Mouse (Mus musculus) forebrain, embryonic 16.5 days (tissue): ENCODE results near the gene Tmem150a. TPM values are rescaled to one million over a fixed set of nuclear protein-coding genes. Genes with fewer than 3 reads are reported as not detected.

ENCODE experiments used
- ATAC-seq: fragments of 200-750 bp; cut with Nextera tagmentation; 2 replicates; pipeline ENCODE4 v1.8.0; 2017; ENCODE audit warnings: mild to moderate bottlenecking, moderate library complexity
- H3K27ac ChIP-seq: fragments of 300-500 bp; sonication (generic); 2 replicates; pipeline ENCODE4 v1.5.1; 2014; ENCODE audit warnings: low read length, control low read depth
- H3K27me3 ChIP-seq: fragments of 300-500 bp; sonication (generic); replicated peaks from 2 replicates; pipeline ENCODE4 v1.6.1; 2014; ENCODE audit warnings: low read length; ENCODE audit not compliant: control insufficient read depth, insufficient read depth
- H3K36me3 ChIP-seq: fragments of 300-500 bp; sonication (generic); 2 replicates; pipeline ENCODE4 v1.6.1; 2014; ENCODE audit not compliant: control insufficient read depth, insufficient read depth
- H3K4me1 ChIP-seq: fragments of 300-500 bp; sonication (generic); replicated peaks from 2 replicates; pipeline ENCODE4 v1.6.1; 2014; ENCODE audit warnings: low read length; ENCODE audit not compliant: control insufficient read depth, insufficient read depth
- H3K4me2 ChIP-seq: fragments of 300-500 bp; sonication (generic); 2 replicates; pipeline ENCODE4 v1.6.1; 2014; ENCODE audit warnings: mild to moderate bottlenecking, low read length, control low read depth
- H3K4me3 ChIP-seq: fragments of 300-500 bp; sonication (generic); replicated peaks from 2 replicates; pipeline ENCODE4 v1.5.1; 2014; ENCODE audit warnings: mild to moderate bottlenecking, low read length, control low read depth
- H3K9ac ChIP-seq: fragments of 300-500 bp; sonication (generic); replicated peaks from 2 replicates; pipeline ENCODE4 v1.6.1; 2014; ENCODE audit warnings: low read depth, low read length, control low read depth
- H3K9me3 ChIP-seq: fragments of 300-500 bp; sonication (generic); 2 replicates; pipeline ENCODE4 v1.6.1; 2016; ENCODE audit warnings: low read length; ENCODE audit not compliant: control insufficient read depth
- WGBS: fragments of 180-500 bp; shearing (Covaris S2); extraction: QIAGEN DNeasy Blood & Tissue Kit; methylation state at CpG from one replicate; pipeline ENCODE4 v1.1.7; 2014; 5-methylcytosine and 5-hydroxymethylcytosine counted together
- polyA plus RNA-seq: library from polyadenylated mRNA; unstranded; fragments of >200 nt; fragmentation: Nextera tagmentation; extraction: Ambion mirVana; gene quantifications from 2 replicates; pipeline ENCODE4 v1.2.1, GENCODE M21; 2015

Gene Tmem150a
- polyA plus RNA-seq, 1 experiment from 2014 or later, result 17.9 TPM

- H3K4me3 ChIP-seq, result peak overlapping the region; percentile 43
- no peaks in the 10 kb centered on the region for H3K36me3 ChIP-seq
- H3K4me1 ChIP-seq, result no peaks in the 10 kb centered on the region; the same call in 1 of the 2 replicates
- no peak overlapping the region for H3K27ac ChIP-seq
- WGBS, result 55% methylated on average over 7 of the region's 7 CpGs
- H3K9ac ChIP-seq, result no peak overlapping the region
- peak overlapping the region; percentile 59 for H3K4me2 ChIP-seq
- no peaks in the 10 kb centered on the region for H3K9me3 ChIP-seq
- ATAC-seq, result no peak
- peaks cover 21% of the 10 kb centered on the region for H3K27me3 ChIP-seq
These were observed 24.3 kb downstream of the Tmem150a start for GRCm38 (mm10) chr6:72379377-72380130.

- Histone ChIP-seq H3K27ac (no peak within 1 kb of the TSS), H3K36me3 (no peaks in the 10 kb centered on the region), H3K9ac (peak within 1 kb of the TSS; percentile 51), H3K27me3 (peaks cover 21% of the 10 kb centered on the region), H3K4me3 (peak within 1 kb of the TSS; percentile 43), H3K4me1 (no peaks in the 10 kb centered on the region; the same call in 1 of the 2 replicates), H3K9me3 (no peaks in the 10 kb centered on the region), H3K4me2 (peak within 1 kb of the TSS; percentile 59)
- 2% methylated on average over 48 of the region's 49 CpGs for WGBS
- peak; percentile 58 for ATAC-seq
These were observed 25.0 kb downstream of the Tmem150a start, which contains the start of gene Vamp5 for GRCm38 (mm10) chr6:72380131-72380770. Gene Vamp5, minus strand, starts transcription at chr6:72380468.

DNA sequence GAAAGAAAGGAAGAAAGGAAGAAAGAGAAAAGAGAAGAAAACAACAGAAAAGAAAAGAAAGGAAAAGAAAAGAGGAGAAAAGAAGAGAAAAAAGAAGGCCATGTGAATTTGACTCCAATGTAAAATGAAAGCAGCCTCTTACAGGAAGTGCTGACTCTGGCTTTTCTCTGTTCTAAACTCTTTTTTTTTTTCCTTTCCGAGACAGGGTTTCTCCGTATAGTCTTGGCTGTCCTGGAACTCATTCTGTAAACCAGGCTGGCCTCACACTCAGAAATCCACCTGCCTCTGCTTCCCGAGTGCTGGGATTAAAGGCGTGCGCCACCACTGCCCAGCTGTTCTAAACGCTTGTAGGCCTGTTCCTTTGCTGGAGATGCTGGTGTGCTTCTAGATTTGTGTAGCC lies 27.2 kb downstream of the Tmem150a start:
- WGBS, result 89% methylated on average over 6 of the region's 6 CpGs
- H3K36me3 ChIP-seq, result no peaks in the 10 kb centered on the region
- H3K4me1 ChIP-seq, result no peaks in the 10 kb centered on the region; the same call in 1 of the 2 replicates
- H3K27me3 ChIP-seq, result peaks cover 21% of the 10 kb centered on the region
- no peak overlapping the region for H3K9ac ChIP-seq
- no peaks in the 10 kb centered on the region for H3K9me3 ChIP-seq
- H3K4me3 ChIP-seq, result no peak overlapping the region
- H3K4me2 ChIP-seq, result no peak overlapping the region
- no peak overlapping the region for H3K27ac ChIP-seq
- ATAC-seq, result no peak

DNA sequence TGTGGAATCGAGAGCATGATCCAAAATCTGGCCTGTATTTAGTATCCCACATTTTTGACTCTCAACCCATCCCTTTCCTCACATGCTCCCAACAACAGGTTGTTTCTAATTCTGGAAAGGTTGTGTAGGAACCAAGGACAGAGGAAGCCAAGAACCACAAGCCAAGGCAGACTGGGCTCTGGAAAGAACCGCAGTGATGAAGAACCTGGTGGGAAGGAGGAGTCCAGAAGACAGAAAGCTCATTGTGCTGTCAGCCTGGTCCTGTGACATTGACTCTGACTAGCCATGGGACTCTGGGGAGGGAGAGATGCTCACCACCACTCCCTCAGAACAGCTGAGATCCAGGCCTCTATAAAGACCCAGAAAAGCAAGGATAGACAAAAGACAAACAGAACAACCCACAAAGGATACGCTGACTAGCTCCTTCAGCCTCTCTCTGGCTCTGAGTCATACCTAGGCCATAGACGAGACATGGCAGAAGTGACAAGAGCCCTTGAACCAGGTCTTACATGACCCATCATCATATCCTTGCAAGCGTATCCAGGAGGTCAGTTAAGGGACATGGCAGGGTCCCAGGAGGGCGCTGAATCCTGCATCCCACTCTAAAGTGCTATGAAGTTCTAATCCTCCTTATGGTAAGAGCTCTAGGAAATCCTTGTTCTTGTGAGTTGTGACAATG lies 28.0 kb downstream of the Tmem150a start:
- Histone ChIP-seq H3K4me2 (no peak overlapping the region), H3K36me3 (no peaks in the 10 kb centered on the region), H3K4me1 (no peaks in the 10 kb centered on the region; the same call in 1 of the 2 replicates), H3K9me3 (no peaks in the 10 kb centered on the region), H3K27ac (no peak overlapping the region), H3K9ac (no peak overlapping the region), H3K27me3 (peaks cover 21% of the 10 kb centered on the region), H3K4me3 (no peak overlapping the region)
- ATAC-seq, result no peak
- 83% methylated on average over 6 of the region's 6 CpGs for WGBS

- Histone ChIP-seq H3K4me3 (no peak overlapping the region), H3K36me3 (no peaks in the 10 kb centered on the region), H3K27ac (no peak overlapping the region), H3K9me3 (no peaks in the 10 kb centered on the region), H3K9ac (no peak overlapping the region), H3K4me1 (no peaks in the 10 kb centered on the region; the same call in 1 of the 2 replicates), H3K4me2 (no peak overlapping the region), H3K27me3 (peaks cover 19% of the 10 kb centered on the region)
- no peak for ATAC-seq
- 94% methylated on average over 7 of the region's 7 CpGs for WGBS
These were observed 28.7 kb downstream of the Tmem150a start for GRCm38 (mm10) chr6:72383952-72384351.

DNA sequence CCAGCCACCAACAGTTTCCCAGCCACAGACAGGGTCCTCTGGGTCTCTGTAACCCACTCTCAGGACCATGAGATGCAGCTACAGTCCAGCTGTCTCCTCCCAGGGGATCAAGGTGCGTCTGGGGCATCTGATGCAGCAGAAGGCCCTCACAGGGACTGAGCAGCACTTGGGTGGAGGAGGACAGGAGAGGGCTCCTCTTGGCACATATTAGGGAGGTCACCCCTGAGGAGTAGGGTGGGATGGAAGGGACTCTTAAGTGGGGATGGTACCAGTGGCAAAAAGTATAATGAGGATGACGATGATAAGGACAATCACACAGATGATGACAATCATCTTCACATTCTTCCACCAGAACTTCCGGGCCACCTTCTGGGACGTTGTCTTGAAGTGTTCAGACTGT lies 30.0 kb downstream of the Tmem150a start:
- no peak overlapping the region for H3K9ac ChIP-seq
- no peak overlapping the region for H3K4me2 ChIP-seq
- H3K9me3 ChIP-seq, result no peaks in the 10 kb centered on the region
- H3K27ac ChIP-seq, result no peak overlapping the region
- H3K27me3 ChIP-seq, result peaks cover 7% of the 10 kb centered on the region
- peaks cover 8% of the 10 kb centered on the region for H3K4me1 ChIP-seq
- no peak overlapping the region for H3K4me3 ChIP-seq
- 89% methylated on average over 4 of the region's 4 CpGs for WGBS
- H3K36me3 ChIP-seq, result no peaks in the 10 kb centered on the region
- no peak for ATAC-seq

- Histone ChIP-seq H3K4me2 (no peak overlapping the region), H3K36me3 (no peaks in the 10 kb centered on the region), H3K9me3 (no peaks in the 10 kb centered on the region), H3K4me3 (no peak overlapping the region), H3K27ac (no peak overlapping the region), H3K9ac (no peak overlapping the region), H3K4me1 (peaks cover 11% of the 10 kb centered on the region), H3K27me3 (peaks cover 1% of the 10 kb centered on the region; the same call in 1 of the 2 replicates)
- 86% methylated on average over 2 of the region's 2 CpGs for whole genome bisulfite sequencing
- ATAC-seq, result no peak
These were observed 31.3 kb downstream of the Tmem150a start for GRCm38 (mm10) chr6:72386561-72386960.

DNA sequence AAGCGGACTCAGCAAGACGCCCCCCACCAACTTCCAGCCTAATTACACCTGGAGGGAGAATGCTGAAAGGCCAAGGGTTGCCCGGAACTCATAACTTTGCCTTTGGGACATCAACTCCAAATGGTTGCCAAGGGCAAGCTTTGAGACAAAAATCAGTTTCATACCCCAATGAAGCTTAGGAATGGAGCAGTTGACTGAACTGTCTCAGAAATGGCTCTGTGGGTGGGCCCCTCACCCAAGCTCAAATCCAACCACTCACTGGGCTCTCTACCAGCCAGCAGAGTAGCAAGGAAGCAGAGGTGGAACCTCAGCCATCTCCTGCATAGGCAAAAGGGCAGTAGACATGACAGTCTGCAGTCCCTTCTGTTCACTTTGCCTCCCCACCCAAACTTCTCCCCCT lies 32.6 kb downstream of the Tmem150a start:
- H3K27ac ChIP-seq, result no peak overlapping the region
- no peak overlapping the region for H3K4me3 ChIP-seq
- no peak overlapping the region for H3K4me2 ChIP-seq
- ATAC-seq, result no peak
- 70% methylated on average over 3 of the region's 3 CpGs for WGBS
- H3K4me1 ChIP-seq, result peaks cover 11% of the 10 kb centered on the region
- H3K9ac ChIP-seq, result no peak overlapping the region
- no peaks in the 10 kb centered on the region for H3K36me3 ChIP-seq
- no peaks in the 10 kb centered on the region; the same call in 1 of the 2 replicates for H3K27me3 ChIP-seq
- H3K9me3 ChIP-seq, result no peaks in the 10 kb centered on the region

DNA sequence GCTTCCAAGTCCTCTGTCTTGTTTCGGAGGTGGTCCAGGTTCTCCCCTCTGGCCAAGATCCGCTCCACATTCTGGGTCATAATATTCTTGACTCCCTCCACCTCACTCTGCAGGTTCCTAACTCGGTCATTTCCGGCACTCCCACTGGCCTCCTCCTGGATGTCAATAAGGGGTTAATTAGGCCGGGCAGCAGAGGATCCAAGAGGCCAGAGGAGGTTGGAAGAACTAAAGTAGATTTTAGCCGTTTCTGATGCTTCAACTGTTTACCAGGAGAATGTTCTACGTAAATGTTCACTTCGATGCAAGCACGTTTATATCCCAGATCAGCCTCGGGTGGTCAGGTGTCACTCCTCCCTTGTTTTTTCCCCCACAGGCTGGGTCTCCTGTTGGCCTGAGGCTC lies 33.0 kb downstream of the Tmem150a start:
- no peaks in the 10 kb centered on the region; the same call in 1 of the 2 replicates for H3K27me3 ChIP-seq
- no peak overlapping the region for H3K9ac ChIP-seq
- no peak for ATAC-seq
- no peaks in the 10 kb centered on the region for H3K36me3 ChIP-seq
- H3K27ac ChIP-seq, result no peak overlapping the region
- WGBS, result 67% methylated on average over 10 of the region's 10 CpGs
- H3K4me2 ChIP-seq, result no peak overlapping the region
- peaks cover 11% of the 10 kb centered on the region for H3K4me1 ChIP-seq
- H3K4me3 ChIP-seq, result no peak overlapping the region
- no peaks in the 10 kb centered on the region for H3K9me3 ChIP-seq
